Mouse (Mus musculus): ENCODE data around the gene Nav1. TPM values are rescaled to one million over a fixed set of nuclear protein-coding genes. Genes with fewer than 3 reads are reported as not detected.

The Nav1 gene
- polyA plus RNA-seq, 1 experiment from 2014 or later = 38.1 TPM

- Histone ChIP-seq H3K9ac (replicated peaks) (no peak overlapping the region), H3K4me2 (replicated peaks) (no peak overlapping the region), H3K36me3 (no peaks in the 10 kb centered on the region), H3K4me3 (replicated peaks) (no peak overlapping the region), H3K27ac (peak overlapping the region; percentile 63), H3K27me3 (no peaks in the 10 kb centered on the region), H3K4me1 (replicated peaks) (peaks cover 73% of the 10 kb centered on the region), H3K9me3 (no peaks in the 10 kb centered on the region)
- WGBS = 69% methylated on average over 8 of the region's 8 CpGs
- ATAC-seq = no peak
Measured at GRCm38 (mm10) chr1:135555885-135556284, 51.2 kb downstream of the Nav1 start.

GRCm38 (mm10) chr1:135554632-135555260, 52.3 kb downstream of the Nav1 start:
- WGBS = 15% methylated on average over 17 of the region's 17 CpGs
- H3K4me1 ChIP-seq (replicated peaks) = peaks cover 69% of the 10 kb centered on the region
- no peaks in the 10 kb centered on the region for H3K27me3 ChIP-seq
- no peaks in the 10 kb centered on the region for H3K9me3 ChIP-seq
- H3K4me2 ChIP-seq (replicated peaks) = peak overlapping the region; percentile 5; the same call in 1 of the 2 replicates
- H3K27ac ChIP-seq = peak overlapping the region; percentile 63
- H3K36me3 ChIP-seq = no peaks in the 10 kb centered on the region
- no peak overlapping the region; the same call in 1 of the 2 replicates for H3K9ac ChIP-seq (replicated peaks)
- peak; percentile 41; the same call in 1 of the 2 replicates for ATAC-seq
- no peak overlapping the region for H3K4me3 ChIP-seq (replicated peaks)

DNA sequence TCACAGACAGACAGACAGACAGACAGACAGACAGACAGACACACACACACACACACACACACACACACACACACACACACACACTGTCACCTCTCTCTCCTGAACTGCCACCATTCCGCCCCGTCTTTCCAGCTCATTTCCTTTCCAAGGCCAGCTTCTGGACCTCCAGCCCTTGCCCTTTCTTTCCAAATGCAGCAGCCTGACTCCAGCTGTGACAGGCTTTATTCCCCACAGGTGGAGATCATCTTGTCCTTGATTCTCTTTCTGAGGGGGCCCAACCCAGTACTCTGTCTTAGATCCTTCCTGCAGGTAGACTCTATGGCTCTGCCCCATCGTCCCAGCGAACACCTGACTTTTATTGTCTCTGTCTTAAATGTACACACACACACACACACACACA, 53.5 kb downstream of the Nav1 start:
- H3K36me3 ChIP-seq = no peaks in the 10 kb centered on the region
- H3K9me3 ChIP-seq = no peaks in the 10 kb centered on the region
- no peak overlapping the region for H3K4me3 ChIP-seq (replicated peaks)
- peak overlapping the region; percentile 16; the same call in 1 of the 2 replicates for H3K27ac ChIP-seq
- no peak overlapping the region for H3K9ac ChIP-seq (replicated peaks)
- no peak for ATAC-seq
- H3K4me1 ChIP-seq (replicated peaks) = peaks cover 81% of the 10 kb centered on the region
- WGBS = 42% methylated on average over 4 of the region's 4 CpGs
- no peak overlapping the region for H3K4me2 ChIP-seq (replicated peaks)
- no peaks in the 10 kb centered on the region for H3K27me3 ChIP-seq

GRCm38 (mm10) chr1:135553154-135553553, 53.9 kb downstream of the Nav1 start:
- no peak for ATAC-seq
- H3K27ac ChIP-seq = 0 out of 2 replicates have a peak overlapping the region, but pooled peaks have one; percentile 16
- H3K4me1 ChIP-seq (replicated peaks) = peaks cover 82% of the 10 kb centered on the region

DNA sequence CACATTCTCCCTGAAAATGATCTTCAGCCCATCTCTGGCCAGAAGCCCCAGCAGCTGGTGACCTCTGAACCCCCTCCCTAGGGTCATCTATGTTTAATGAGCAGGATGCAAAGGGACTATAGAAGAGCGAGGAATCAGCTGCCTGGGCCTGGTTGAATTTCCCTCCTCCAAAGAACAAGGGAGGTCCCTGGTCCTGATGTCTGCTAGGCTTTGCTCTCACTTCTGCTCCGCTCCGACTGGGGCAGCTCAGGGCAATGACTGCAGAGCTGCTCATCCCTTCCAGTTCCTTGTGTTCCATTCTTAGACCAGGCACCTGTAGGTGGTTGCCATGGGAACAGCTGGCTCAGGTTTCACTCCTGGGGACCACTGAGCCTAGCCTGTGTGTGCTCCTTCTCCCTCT, 56.2 kb downstream of the Nav1 start:
- peak; percentile 9; the same call in 1 of the 2 replicates for ATAC-seq
- Histone ChIP-seq H3K27me3 (no peaks in the 10 kb centered on the region), H3K4me3 (replicated peaks) (no peak overlapping the region), H3K36me3 (no peaks in the 10 kb centered on the region), H3K4me1 (replicated peaks) (peaks cover 76% of the 10 kb centered on the region), H3K9ac (replicated peaks) (no peak overlapping the region), H3K9me3 (no peaks in the 10 kb centered on the region), H3K27ac (peak overlapping the region; percentile 14; the same call in 1 of the 2 replicates), H3K4me2 (replicated peaks) (no peak overlapping the region)
- 30% methylated on average over 3 of the region's 3 CpGs for WGBS

More at GRCm38 (mm10) chr1:135553154-135553553, 53.9 kb downstream of the Nav1 start:
- WGBS = 51% methylated on average over 4 of the region's 4 CpGs
- no peaks in the 10 kb centered on the region for H3K9me3 ChIP-seq
- no peak overlapping the region for H3K4me2 ChIP-seq (replicated peaks)
- no peak overlapping the region for H3K9ac ChIP-seq (replicated peaks)
- no peak overlapping the region for H3K4me3 ChIP-seq (replicated peaks)
- H3K27me3 ChIP-seq = no peaks in the 10 kb centered on the region
- H3K36me3 ChIP-seq = no peaks in the 10 kb centered on the region

- no peaks in the 10 kb centered on the region for H3K36me3 ChIP-seq
- peaks cover 66% of the 10 kb centered on the region for H3K4me1 ChIP-seq (replicated peaks)
- no peak overlapping the region for H3K4me2 ChIP-seq (replicated peaks)
- peak overlapping the region; percentile 15; the same call in 1 of the 2 replicates for H3K9ac ChIP-seq (replicated peaks)
- no peaks in the 10 kb centered on the region for H3K9me3 ChIP-seq
- WGBS = 77% methylated on average over 9 of the region's 9 CpGs
- no peaks in the 10 kb centered on the region for H3K27me3 ChIP-seq
- no peak overlapping the region for H3K27ac ChIP-seq
- ATAC-seq = no peak
- H3K4me3 ChIP-seq (replicated peaks) = no peak overlapping the region
Measured at GRCm38 (mm10) chr1:135548750-135549149, 58.3 kb downstream of the Nav1 start.

- H3K27ac ChIP-seq = peak overlapping the region; percentile 32
- peak overlapping the region; percentile 36; the same call in 1 of the 2 replicates for H3K9ac ChIP-seq (replicated peaks)
- ATAC-seq = 0 out of 2 replicates have a peak, but pooled peaks have one; percentile 28
- 48% methylated on average over 5 of the region's 5 CpGs for WGBS
- H3K4me1 ChIP-seq (replicated peaks) = peaks cover 58% of the 10 kb centered on the region
- H3K4me2 ChIP-seq (replicated peaks) = no peak overlapping the region
- no peaks in the 10 kb centered on the region for H3K27me3 ChIP-seq
- no peaks in the 10 kb centered on the region for H3K36me3 ChIP-seq
- H3K4me3 ChIP-seq (replicated peaks) = no peak overlapping the region
- no peaks in the 10 kb centered on the region for H3K9me3 ChIP-seq
Measured at GRCm38 (mm10) chr1:135546099-135546498, 61.0 kb downstream of the Nav1 start.

- H3K27ac ChIP-seq = peak overlapping the region; percentile 36; the same call in 1 of the 2 replicates
- no peaks in the 10 kb centered on the region for H3K9me3 ChIP-seq
- H3K27me3 ChIP-seq = no peaks in the 10 kb centered on the region
- no peak overlapping the region for H3K9ac ChIP-seq (replicated peaks)
- no peaks in the 10 kb centered on the region for H3K36me3 ChIP-seq
- 42% methylated on average over 16 of the region's 16 CpGs for WGBS
- no peak overlapping the region for H3K4me2 ChIP-seq (replicated peaks)
- H3K4me1 ChIP-seq (replicated peaks) = peaks cover 50% of the 10 kb centered on the region
- peak; percentile 51 for ATAC-seq
- no peak overlapping the region for H3K4me3 ChIP-seq (replicated peaks)
Measured at GRCm38 (mm10) chr1:135544504-135545146, 62.5 kb downstream of the Nav1 start.

DNA sequence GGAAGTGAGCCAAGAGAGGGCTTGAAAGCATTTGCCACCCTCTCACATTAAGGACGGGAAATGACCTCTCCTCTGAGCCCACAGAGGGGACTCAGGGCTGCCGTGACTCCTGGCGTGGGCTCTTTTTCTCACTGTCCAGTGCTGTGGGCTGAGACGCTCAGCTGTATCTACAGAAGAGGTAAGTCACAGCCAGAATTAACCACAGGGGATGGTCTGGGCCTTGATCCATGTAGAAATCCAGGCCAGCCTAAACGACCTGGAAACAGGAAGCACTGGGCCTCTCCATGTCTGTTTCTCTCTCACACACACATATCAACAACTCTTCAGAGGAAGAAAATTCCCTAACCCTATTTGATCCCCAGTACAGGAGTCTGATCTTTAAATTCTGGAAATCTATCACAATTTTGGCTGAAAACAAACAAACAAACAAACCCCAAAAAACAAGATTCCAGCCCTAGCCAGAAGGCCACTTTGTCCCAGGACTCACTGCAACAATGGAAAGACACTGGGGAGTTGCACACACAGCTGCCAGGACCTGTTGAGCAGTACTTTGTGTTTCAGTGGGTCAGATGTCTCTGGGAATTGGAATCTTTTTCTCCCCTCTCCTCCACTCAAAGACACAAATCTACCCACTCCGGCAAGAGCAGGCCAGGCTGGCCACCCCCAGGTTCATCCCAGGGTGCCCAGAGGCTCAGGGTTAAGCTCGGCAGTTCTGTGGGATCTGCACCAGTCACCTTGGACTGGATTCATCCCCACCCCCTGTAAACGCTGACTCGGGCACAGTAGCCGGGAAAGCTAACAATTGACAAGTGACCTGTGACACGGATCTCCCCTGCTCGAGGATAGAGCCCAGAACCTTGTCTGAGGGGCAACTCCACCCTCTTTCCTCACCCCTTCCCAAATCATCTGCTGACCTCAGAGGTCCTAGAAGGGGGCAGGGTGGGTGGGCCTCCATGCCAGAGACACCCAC, 64.0 kb downstream of the Nav1 start:
- Histone ChIP-seq H3K9me3 (no peaks in the 10 kb centered on the region), H3K4me1 (replicated peaks) (peaks cover 38% of the 10 kb centered on the region), H3K9ac (replicated peaks) (no peak overlapping the region; the same call in 1 of the 2 replicates), H3K27me3 (no peaks in the 10 kb centered on the region), H3K36me3 (no peaks in the 10 kb centered on the region), H3K27ac (no peak overlapping the region), H3K4me2 (replicated peaks) (no peak overlapping the region), H3K4me3 (replicated peaks) (no peak overlapping the region)
- WGBS = 48% methylated on average over 12 of the region's 12 CpGs
- ATAC-seq = no peak

DNA sequence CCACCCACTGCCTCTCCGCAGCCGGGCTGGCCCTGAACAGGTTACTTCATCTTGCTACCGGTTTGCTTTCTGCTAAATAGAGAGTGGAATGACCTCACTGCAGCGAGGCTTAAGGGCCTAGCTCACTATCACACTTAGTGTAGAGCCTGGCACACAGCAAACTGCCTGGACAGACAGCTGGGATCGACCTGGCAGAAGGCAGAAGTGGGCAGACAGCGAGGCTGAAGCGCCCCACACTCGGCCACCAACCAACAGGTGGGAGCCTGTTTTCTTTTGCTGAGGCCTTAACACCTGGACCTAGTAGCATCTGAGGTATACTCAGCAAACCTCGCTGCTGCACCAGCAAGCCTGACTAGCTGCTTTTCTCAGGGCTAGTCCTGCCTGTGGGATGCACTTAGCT, 65.0 kb downstream of the Nav1 start:
- WGBS = 89% methylated on average over 9 of the region's 9 CpGs
- H3K27ac ChIP-seq = no peak overlapping the region
- H3K9ac ChIP-seq (replicated peaks) = no peak overlapping the region
- H3K4me1 ChIP-seq (replicated peaks) = peaks cover 34% of the 10 kb centered on the region
- ATAC-seq = no peak
- H3K4me3 ChIP-seq (replicated peaks) = no peak overlapping the region
- peaks cover under 1% of the 10 kb centered on the region; the same call in 1 of the 2 replicates for H3K36me3 ChIP-seq
- H3K9me3 ChIP-seq = no peaks in the 10 kb centered on the region
- H3K27me3 ChIP-seq = no peaks in the 10 kb centered on the region
- H3K4me2 ChIP-seq (replicated peaks) = no peak overlapping the region

DNA sequence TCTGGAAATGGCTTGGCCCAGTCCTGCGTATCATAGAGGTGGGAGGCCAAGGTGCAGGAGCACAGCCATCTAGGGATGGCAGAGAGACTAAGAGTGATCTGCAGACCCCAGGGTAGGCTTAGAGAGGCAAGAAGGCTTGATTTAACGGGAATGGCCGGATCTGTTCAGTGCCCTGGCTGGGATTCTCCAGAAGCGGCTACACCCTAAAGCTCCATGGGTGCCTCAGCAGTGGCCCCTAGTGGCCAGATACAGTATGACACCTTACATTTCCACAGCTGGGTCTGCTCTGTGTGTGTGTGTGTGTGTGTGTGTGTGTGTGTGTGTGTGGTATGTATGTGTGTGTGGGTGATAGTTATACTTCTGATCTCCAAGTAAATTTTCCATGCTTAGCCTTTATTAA, 66.8 kb downstream of the Nav1 start:
- no peaks in the 10 kb centered on the region for H3K27me3 ChIP-seq
- H3K4me1 ChIP-seq (replicated peaks) = peaks cover 24% of the 10 kb centered on the region
- no peak overlapping the region for H3K27ac ChIP-seq
- no peak overlapping the region for H3K4me3 ChIP-seq (replicated peaks)
- H3K9ac ChIP-seq (replicated peaks) = no peak overlapping the region
- WGBS = 24% methylated on average over 4 of the region's 4 CpGs
- no peak overlapping the region for H3K4me2 ChIP-seq (replicated peaks)
- no peaks in the 10 kb centered on the region for H3K9me3 ChIP-seq
- peak; percentile 71 for ATAC-seq
- peaks cover 10% of the 10 kb centered on the region; the same call in 1 of the 2 replicates for H3K36me3 ChIP-seq
